Mouse (Mus musculus): ENCODE results near the gene Supt5. TPM values are rescaled to one million over a fixed set of nuclear protein-coding genes. Genes with fewer than 3 reads are reported as not detected.
A peak's percentile ranks its signal among the peaks of the same experiment; 100 is the strongest.

Gene Supt5
- polyA plus RNA-seq, 1 experiment from 2014 or later: 97.2 TPM

DNA sequence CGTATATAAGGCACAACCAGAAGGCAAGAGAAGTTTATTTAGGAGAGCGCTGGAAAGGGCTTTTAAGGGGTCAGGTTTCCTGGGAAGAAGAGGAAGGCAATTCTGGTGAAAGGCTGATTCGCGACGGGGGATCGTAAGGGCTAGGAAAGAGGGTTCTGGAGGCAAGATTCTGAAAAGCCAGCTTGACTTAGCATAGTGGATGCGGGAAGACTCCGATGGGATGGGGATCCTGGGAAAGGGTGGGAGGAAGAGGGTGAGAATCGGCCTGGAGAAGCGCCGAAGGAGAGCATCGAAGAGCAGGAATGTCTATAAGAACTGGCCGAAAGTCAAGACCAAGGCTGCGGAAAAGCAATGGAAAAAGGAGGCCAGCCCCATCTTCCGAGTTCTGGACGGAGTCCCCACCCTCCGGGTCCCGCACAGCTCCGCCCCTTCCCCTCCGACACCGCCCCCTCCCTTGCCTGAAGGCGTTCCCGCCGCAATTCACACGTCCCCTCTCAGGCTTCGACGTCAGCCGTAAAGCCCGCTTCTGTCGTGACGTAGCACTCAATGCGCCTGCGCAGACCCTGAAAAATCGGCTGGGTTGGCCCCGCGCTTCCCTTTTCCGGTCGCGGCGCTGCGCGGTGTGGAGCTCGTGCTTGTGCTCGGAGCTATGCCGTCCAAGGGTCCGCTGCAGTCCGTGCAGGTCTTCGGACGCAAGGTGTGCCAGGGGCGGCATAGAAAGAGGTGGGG lies 11.8 kb upstream of the Supt5 start, which contains the start of gene Rps16:
Gene Rps16, plus strand, starts transcription at position 498 of the 729 bp plus-strand sequence.
- Histone ChIP-seq H3K4me2 (ENCODE audit: low read depth, low read length, severe bottlenecking) (peak within 1 kb of the TSS; percentile 70), H3K9ac (ENCODE audit: low read length) (peak within 1 kb of the TSS; percentile 85), H3K9me3 (ENCODE audit: control insufficient read depth, low read length) (no peaks in the 10 kb centered on the region), H3K27me3 (ENCODE audit: control insufficient read depth, insufficient read depth, low read length) (no peaks in the 10 kb centered on the region), H3K27ac (ENCODE audit: low read depth, low read length) (peak within 1 kb of the TSS; percentile 48; the same call in 1 of the 2 replicates), H3K4me1 (replicated peaks; ENCODE audit: control insufficient read depth, insufficient read depth, low read length) (peaks cover 9% of the 10 kb centered on the region), H3K36me3 (ENCODE audit: control insufficient read depth, insufficient read depth, low read length) (peaks cover 9% of the 10 kb centered on the region), H3K4me3 (ENCODE audit: low read depth, low read length) (peak within 1 kb of the TSS; percentile 93)
- ATAC-seq (replicated peaks; ENCODE audit: low FRiP score) (peak; percentile 94), DNase-seq (ENCODE audit: low spot score) (peak; percentile 99)
- under 1% methylated on average over 44 of the region's 50 CpGs for WGBS

DNA sequence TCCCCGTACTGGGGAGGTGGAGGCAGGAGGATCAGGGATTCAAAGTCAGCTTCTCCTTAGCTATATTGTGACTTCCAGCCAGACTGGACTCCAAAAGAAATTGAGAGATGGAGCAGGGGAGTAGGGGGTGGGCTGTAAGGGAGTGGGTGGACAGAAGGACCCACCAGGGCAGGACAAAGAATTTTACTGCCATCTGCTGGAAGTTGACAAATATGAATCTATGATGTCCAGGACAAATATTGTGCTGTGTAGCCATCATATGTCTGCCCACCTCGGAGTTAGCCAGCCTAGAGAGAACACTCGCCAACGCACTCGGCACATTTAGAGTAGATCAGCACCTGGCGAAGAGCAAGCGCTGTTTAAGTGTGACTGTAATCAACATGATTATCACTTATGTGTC lies 10.1 kb upstream of the Supt5 start:
- Histone ChIP-seq H3K4me3 (ENCODE audit: low read depth, low read length) (no peak overlapping the region), H3K4me1 (replicated peaks; ENCODE audit: control insufficient read depth, insufficient read depth, low read length) (peaks cover 9% of the 10 kb centered on the region), H3K9me3 (ENCODE audit: control insufficient read depth, low read length) (no peaks in the 10 kb centered on the region), H3K27me3 (ENCODE audit: control insufficient read depth, insufficient read depth, low read length) (no peaks in the 10 kb centered on the region), H3K4me2 (ENCODE audit: low read depth, low read length, severe bottlenecking) (no peak overlapping the region), H3K27ac (ENCODE audit: low read depth, low read length) (no peak overlapping the region), H3K9ac (ENCODE audit: low read length) (no peak overlapping the region), H3K36me3 (ENCODE audit: control insufficient read depth, insufficient read depth, low read length) (peaks cover 6% of the 10 kb centered on the region)
- ATAC-seq (replicated peaks; ENCODE audit: low FRiP score) (no peak), DNase-seq (ENCODE audit: low spot score) (no peak)
- WGBS: 86% methylated on average over 7 of the region's 7 CpGs

DNA sequence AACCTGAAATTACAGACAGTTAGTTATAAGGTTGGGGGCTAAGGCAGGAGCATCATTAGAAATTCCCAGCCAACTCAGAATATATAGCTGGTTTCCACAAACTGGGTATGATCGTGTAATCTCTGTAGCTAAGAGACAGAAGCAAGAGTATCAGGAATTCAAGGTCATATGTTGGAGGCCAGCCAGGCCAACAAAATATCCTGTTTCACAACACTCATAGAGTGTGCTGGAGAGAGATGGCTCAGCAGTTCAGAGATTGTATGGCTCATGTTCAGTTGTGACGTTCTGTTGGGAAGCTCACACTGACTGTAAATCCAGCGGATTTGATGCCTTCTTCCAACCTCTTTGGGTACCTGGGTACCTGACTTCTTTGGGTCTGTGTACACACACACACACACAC lies 9.2 kb upstream of the Supt5 start:
- Histone ChIP-seq H3K36me3 (ENCODE audit: control insufficient read depth, insufficient read depth, low read length) (no peaks in the 10 kb centered on the region), H3K27ac (ENCODE audit: low read depth, low read length) (no peak overlapping the region), H3K4me3 (ENCODE audit: low read depth, low read length) (no peak overlapping the region), H3K4me1 (replicated peaks; ENCODE audit: control insufficient read depth, insufficient read depth, low read length) (peaks cover 9% of the 10 kb centered on the region), H3K27me3 (ENCODE audit: control insufficient read depth, insufficient read depth, low read length) (no peaks in the 10 kb centered on the region), H3K9ac (ENCODE audit: low read length) (no peak overlapping the region), H3K9me3 (ENCODE audit: control insufficient read depth, low read length) (no peaks in the 10 kb centered on the region), H3K4me2 (ENCODE audit: low read depth, low read length, severe bottlenecking) (no peak overlapping the region)
- DNase-seq (ENCODE audit: low spot score) (no peak), ATAC-seq (replicated peaks; ENCODE audit: low FRiP score) (no peak)
- 79% methylated on average over 3 of the region's 3 CpGs for WGBS

DNA sequence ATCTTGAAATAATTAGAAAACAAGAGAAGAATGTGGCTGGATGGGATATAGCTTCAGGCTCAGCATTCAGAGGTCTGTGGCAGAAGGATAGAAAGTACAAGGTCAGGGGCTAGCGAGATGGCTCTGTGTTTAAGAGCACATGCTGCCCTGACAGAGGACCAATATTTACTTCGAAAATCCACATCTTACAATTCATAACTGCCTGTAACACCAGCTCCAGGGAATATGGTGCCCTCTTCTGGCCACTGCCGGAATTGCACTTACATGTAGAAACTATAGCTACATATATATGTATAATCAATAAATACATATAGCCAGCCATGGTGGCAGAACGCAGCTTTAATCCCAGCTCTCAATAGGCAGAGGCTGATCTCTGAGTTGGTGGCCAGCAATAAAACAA lies 6.1 kb upstream of the Supt5 start:
- Histone ChIP-seq H3K9me3 (ENCODE audit: control insufficient read depth, low read length) (no peaks in the 10 kb centered on the region), H3K4me2 (ENCODE audit: low read depth, low read length, severe bottlenecking) (no peak overlapping the region), H3K4me1 (replicated peaks; ENCODE audit: control insufficient read depth, insufficient read depth, low read length) (no peaks in the 10 kb centered on the region), H3K27me3 (ENCODE audit: control insufficient read depth, insufficient read depth, low read length) (no peaks in the 10 kb centered on the region), H3K27ac (ENCODE audit: low read depth, low read length) (no peak overlapping the region), H3K4me3 (ENCODE audit: low read depth, low read length) (no peak overlapping the region), H3K9ac (ENCODE audit: low read length) (no peak overlapping the region), H3K36me3 (ENCODE audit: control insufficient read depth, insufficient read depth, low read length) (no peaks in the 10 kb centered on the region)
- WGBS: 9% methylated on average over 4 of the region's 4 CpGs
- no peak for ATAC-seq (replicated peaks; ENCODE audit: low FRiP score)
- DNase-seq (ENCODE audit: low spot score): peak; percentile 89

DNA sequence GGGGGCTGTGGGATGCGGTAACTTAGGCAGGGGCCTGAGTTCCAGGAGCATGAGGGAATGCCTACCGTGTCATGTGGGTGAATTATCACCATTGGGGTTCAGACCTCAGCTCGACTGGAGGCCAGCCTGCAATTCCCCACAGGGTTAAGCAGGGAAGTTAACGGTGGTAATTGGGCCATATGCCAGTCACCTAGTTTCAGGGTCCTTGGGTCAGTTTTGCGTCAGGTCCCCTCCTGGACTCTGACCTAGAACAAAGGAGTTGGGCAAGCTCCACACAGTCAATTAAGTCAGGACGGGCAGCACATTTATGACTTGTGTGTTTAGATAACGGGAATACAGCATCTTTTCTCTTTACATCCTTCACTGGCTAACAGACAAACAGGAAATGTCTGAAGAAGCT lies 2.8 kb upstream of the Supt5 start:
- Histone ChIP-seq H3K4me3 (ENCODE audit: low read depth, low read length) (no peak overlapping the region), H3K36me3 (ENCODE audit: control insufficient read depth, insufficient read depth, low read length) (no peaks in the 10 kb centered on the region), H3K27me3 (ENCODE audit: control insufficient read depth, insufficient read depth, low read length) (no peaks in the 10 kb centered on the region), H3K27ac (ENCODE audit: low read depth, low read length) (no peak overlapping the region), H3K9ac (ENCODE audit: low read length) (no peak overlapping the region), H3K4me1 (replicated peaks; ENCODE audit: control insufficient read depth, insufficient read depth, low read length) (peaks cover 2% of the 10 kb centered on the region; the same call in 1 of the 2 replicates), H3K9me3 (ENCODE audit: control insufficient read depth, low read length) (no peaks in the 10 kb centered on the region), H3K4me2 (ENCODE audit: low read depth, low read length, severe bottlenecking) (no peak overlapping the region)
- 51% methylated on average over 7 of the region's 7 CpGs for WGBS
- DNase-seq (ENCODE audit: low spot score) (no peak), ATAC-seq (replicated peaks; ENCODE audit: low FRiP score) (no peak)

DNA sequence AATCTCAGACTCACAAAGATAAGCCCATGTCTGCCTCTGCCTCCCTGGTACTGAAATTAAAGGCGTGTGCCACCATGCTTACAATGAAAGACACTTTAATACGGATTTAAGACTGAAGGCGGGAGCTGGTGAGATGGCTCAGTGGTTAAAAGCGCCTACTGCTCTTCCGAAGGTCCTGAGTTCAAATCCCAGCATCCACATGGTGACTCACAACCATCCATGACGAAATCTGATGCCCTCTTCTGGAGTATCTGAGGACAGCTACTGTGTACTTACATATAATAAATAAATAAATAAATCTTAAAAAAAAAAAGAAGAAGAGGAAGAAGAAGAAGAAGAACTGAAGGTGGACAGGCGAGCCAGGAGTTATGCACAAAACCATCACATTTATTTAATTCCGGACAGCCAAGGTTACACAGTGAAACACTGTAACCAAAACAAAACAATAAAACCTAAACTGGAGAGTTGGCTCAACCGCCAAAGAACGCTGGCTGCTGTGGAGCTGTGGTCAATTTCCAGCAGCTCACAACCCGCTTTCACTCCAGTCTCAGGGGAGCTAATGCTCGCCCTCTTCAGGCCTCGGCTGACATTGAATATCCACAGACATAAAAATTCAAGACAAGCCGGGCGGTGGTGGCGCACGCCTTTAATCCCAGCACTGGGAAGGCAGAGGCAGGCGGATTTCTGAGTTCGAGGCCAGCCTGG lies 819 bp upstream of the Supt5 start:
- peak overlapping the region; percentile 99 for H3K4me3 ChIP-seq (ENCODE audit: low read depth, low read length)
- no peaks in the 10 kb centered on the region; the same call in 1 of the 2 replicates for H3K36me3 ChIP-seq (ENCODE audit: control insufficient read depth, insufficient read depth, low read length)
- peaks cover 2% of the 10 kb centered on the region; the same call in 1 of the 2 replicates for H3K4me1 ChIP-seq (replicated peaks; ENCODE audit: control insufficient read depth, insufficient read depth, low read length)
- WGBS: 84% methylated on average over 19 of the region's 19 CpGs
- peak overlapping the region; percentile 60 for H3K4me2 ChIP-seq (ENCODE audit: low read depth, low read length, severe bottlenecking)
- H3K9me3 ChIP-seq (ENCODE audit: control insufficient read depth, low read length): no peaks in the 10 kb centered on the region
- no peaks in the 10 kb centered on the region for H3K27me3 ChIP-seq (ENCODE audit: control insufficient read depth, insufficient read depth, low read length)
- DNase-seq (ENCODE audit: low spot score): no peak
- ATAC-seq (replicated peaks; ENCODE audit: low FRiP score): no peak; the same call in 1 of the 2 replicates
- peak overlapping the region; percentile 95 for H3K9ac ChIP-seq (ENCODE audit: low read length)
- H3K27ac ChIP-seq (ENCODE audit: low read depth, low read length): peak overlapping the region; percentile 54; the same call in 1 of the 2 replicates

DNA sequence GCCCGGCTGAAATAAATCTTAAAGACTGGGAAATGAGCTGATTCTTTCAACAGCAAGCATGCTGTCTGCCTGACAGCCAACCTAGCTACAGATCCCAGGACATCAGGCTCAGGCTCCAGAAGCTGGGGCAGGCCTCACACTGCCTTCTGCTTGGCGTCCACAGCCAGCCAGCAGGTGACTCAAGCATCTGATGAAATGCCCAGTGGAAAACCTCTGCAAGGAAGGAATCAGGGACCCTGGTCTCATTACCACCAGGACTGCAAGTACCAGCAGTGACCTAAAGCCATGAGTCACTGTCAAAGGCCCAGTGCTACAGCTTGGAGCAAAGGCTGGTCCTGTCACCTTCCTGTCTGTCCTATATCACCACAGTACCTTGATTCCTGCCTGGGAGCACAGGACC lies 3.1 kb downstream of the Supt5 start:
- ATAC-seq (replicated peaks; ENCODE audit: low FRiP score): no peak
- no peaks in the 10 kb centered on the region; the same call in 1 of the 2 replicates for H3K36me3 ChIP-seq (ENCODE audit: control insufficient read depth, insufficient read depth, low read length)
- H3K4me1 ChIP-seq (replicated peaks; ENCODE audit: control insufficient read depth, insufficient read depth, low read length): peaks cover 2% of the 10 kb centered on the region; the same call in 1 of the 2 replicates
- no peak overlapping the region for H3K9ac ChIP-seq (ENCODE audit: low read length)
- H3K27me3 ChIP-seq (ENCODE audit: control insufficient read depth, insufficient read depth, low read length): no peaks in the 10 kb centered on the region
- H3K27ac ChIP-seq (ENCODE audit: low read depth, low read length): no peak overlapping the region
- no peak overlapping the region for H3K4me3 ChIP-seq (ENCODE audit: low read depth, low read length)
- WGBS: 95% methylated on average over 2 of the region's 2 CpGs
- no peaks in the 10 kb centered on the region for H3K9me3 ChIP-seq (ENCODE audit: control insufficient read depth, low read length)
- no peak overlapping the region for H3K4me2 ChIP-seq (ENCODE audit: low read depth, low read length, severe bottlenecking)
- DNase-seq (ENCODE audit: low spot score): no peak

DNA sequence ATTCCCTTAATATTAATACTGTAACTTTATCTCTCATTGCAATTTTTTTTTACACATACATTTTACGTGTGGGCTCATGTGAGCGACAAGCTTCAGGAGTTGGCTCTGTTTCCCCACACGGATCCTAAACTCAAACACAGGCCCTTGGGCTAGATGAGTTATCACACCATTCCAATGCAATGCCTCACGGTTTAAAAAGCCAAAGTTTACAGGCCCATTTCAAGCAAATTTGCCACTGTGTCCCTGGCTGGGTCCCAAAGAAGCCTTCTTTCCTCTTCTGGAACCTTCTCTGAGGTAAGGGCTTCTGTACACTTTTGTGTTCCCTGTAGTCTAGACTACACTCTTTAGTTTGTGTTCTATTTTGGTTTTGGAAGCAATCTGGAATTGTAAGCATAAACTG lies 4.0 kb downstream of the Supt5 start:
- H3K9me3 ChIP-seq (ENCODE audit: control insufficient read depth, low read length): no peaks in the 10 kb centered on the region
- peaks cover 2% of the 10 kb centered on the region; the same call in 1 of the 2 replicates for H3K4me1 ChIP-seq (replicated peaks; ENCODE audit: control insufficient read depth, insufficient read depth, low read length)
- DNase-seq (ENCODE audit: low spot score) (no peak), ATAC-seq (replicated peaks; ENCODE audit: low FRiP score) (no peak)
- H3K27ac ChIP-seq (ENCODE audit: low read depth, low read length): no peak overlapping the region
- WGBS: 95% methylated on average over 4 of the region's 4 CpGs
- no peaks in the 10 kb centered on the region for H3K27me3 ChIP-seq (ENCODE audit: control insufficient read depth, insufficient read depth, low read length)
- no peaks in the 10 kb centered on the region; the same call in 1 of the 2 replicates for H3K36me3 ChIP-seq (ENCODE audit: control insufficient read depth, insufficient read depth, low read length)
- no peak overlapping the region for H3K9ac ChIP-seq (ENCODE audit: low read length)
- H3K4me3 ChIP-seq (ENCODE audit: low read depth, low read length): no peak overlapping the region
- no peak overlapping the region for H3K4me2 ChIP-seq (ENCODE audit: low read depth, low read length, severe bottlenecking)

All from forebrain, embryonic 11.5 days (tissue).